Mouse (Mus musculus): Measurements from ENCODE around the gene Gnao1. TPM values are rescaled to one million over a fixed set of nuclear protein-coding genes. Genes with fewer than 3 reads are reported as not detected.
A peak's percentile ranks its signal among the peaks of the same experiment; 100 is the strongest.

The Gnao1 gene
- polyA plus RNA-seq, 1 experiment from 2014 or later: 11.6 TPM

DNA sequence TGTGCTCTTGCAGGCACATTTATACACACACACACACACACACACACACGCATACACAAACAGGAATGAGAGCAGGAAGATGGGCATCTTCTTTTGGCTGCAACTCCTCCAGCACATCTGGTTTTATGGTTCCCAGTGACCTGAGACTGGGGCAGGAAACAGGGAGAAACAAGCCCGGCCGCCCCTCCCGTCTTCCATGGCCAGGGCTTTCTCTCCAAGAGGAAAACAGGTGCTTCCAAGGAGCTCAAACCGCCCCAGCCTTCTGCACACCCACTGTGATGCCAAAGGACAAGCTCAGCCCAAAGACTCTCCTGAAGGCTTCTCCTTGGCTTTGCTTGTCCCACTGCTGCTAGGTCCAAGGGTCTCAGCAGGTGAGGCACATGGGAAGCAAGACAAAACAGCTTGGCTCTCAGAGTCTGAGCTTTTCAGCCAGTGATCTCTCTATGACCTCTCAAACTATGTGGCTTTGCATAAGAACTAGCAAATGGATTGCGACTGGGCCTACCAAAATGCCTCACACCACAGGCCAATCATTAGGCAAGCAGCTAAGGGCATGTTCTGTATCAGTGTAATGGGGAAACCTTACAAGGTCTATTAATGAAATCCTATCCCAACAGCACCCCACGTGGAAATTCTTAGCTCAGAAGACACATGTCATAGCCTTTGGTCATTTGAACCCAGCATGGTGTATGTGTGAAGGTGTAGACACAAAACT is 160.0 kb downstream of the Gnao1 start:
- H3K9me3 ChIP-seq (replicated peaks; ENCODE audit: control insufficient read depth, low read length): no peaks in the 10 kb centered on the region
- 71% methylated on average over 7 of the region's 7 CpGs for WGBS

DNA sequence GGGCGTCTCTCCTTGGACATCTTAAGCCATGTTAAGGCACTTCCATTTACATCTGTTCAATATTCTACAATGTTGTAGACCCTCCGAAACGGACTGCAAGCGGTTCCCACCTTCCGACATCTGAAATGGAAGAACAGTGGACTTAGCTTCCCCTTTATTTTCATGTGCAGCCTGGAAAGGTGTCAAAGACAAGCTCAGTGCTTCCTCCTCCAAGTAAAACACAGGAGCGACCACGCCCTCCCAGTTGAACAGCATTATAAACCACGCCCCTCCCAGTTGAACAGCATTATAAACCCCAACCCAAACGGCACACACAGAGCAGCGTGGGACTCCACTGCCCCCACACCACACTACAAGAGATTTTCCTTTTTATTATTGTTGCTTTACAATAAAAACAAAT is 161.7 kb downstream of the Gnao1 start:
- Histone ChIP-seq H3K4me2 (ENCODE audit: low read depth, low read length) (no peak overlapping the region), H3K9me3 (replicated peaks; ENCODE audit: control insufficient read depth, low read length) (no peaks in the 10 kb centered on the region), H3K27ac (ENCODE audit: low read length) (no peak overlapping the region), H3K4me3 (replicated peaks; ENCODE audit: low read length) (no peak overlapping the region), H3K36me3 (ENCODE audit: control insufficient read depth, insufficient read depth, low read length) (0 out of 2 replicates have a peak, but pooled peaks cover 15% of the 10 kb centered on the region), H3K4me1 (ENCODE audit: control insufficient read depth, insufficient read depth, low read length) (no peaks in the 10 kb centered on the region), H3K9ac (ENCODE audit: low read length) (no peak overlapping the region), H3K27me3 (ENCODE audit: control insufficient read depth, insufficient read depth, low read length) (no peaks in the 10 kb centered on the region)
- ATAC-seq (ENCODE audit: insufficient read depth, low FRiP score): no peak
- WGBS: 84% methylated on average over 10 of the region's 10 CpGs

More for the DNA sequence above, 160.0 kb downstream of the Gnao1 start:
- H3K4me3 ChIP-seq (replicated peaks; ENCODE audit: low read length): no peak overlapping the region
- no peak overlapping the region for H3K9ac ChIP-seq (ENCODE audit: low read length)
- ATAC-seq (ENCODE audit: insufficient read depth, low FRiP score): no peak
- no peaks in the 10 kb centered on the region for H3K27me3 ChIP-seq (ENCODE audit: control insufficient read depth, insufficient read depth, low read length)
- 0 out of 2 replicates have a peak, but pooled peaks cover 15% of the 10 kb centered on the region for H3K36me3 ChIP-seq (ENCODE audit: control insufficient read depth, insufficient read depth, low read length)
- H3K4me1 ChIP-seq (ENCODE audit: control insufficient read depth, insufficient read depth, low read length): no peaks in the 10 kb centered on the region
- H3K27ac ChIP-seq (ENCODE audit: low read length): no peak overlapping the region
- no peak overlapping the region for H3K4me2 ChIP-seq (ENCODE audit: low read depth, low read length)

DNA sequence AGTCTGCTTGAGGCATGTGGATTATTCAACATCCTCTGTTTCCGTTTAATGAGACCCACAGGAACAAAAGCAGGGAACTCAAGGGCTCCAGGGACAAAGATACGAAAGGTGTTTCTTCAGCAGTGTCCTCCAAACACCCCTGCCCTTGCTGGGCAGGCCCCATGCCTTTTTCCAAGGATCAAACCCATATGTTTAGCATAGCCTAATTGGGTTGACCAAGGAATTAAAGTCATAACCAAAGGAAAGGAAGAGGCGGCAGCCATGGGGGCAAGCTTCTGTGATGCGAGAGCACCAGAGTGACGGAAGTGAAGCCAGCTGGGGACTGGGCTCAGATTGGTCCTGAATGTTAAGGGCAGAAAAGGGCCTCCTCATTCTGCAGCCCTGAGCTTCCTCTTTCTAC is 162.4 kb downstream of the Gnao1 start:
- no peak overlapping the region for H3K9ac ChIP-seq (ENCODE audit: low read length)
- no peak overlapping the region for H3K27ac ChIP-seq (ENCODE audit: low read length)
- H3K36me3 ChIP-seq (ENCODE audit: control insufficient read depth, insufficient read depth, low read length): 0 out of 2 replicates have a peak, but pooled peaks cover 15% of the 10 kb centered on the region
- H3K9me3 ChIP-seq (replicated peaks; ENCODE audit: control insufficient read depth, low read length): no peaks in the 10 kb centered on the region
- WGBS: 91% methylated on average over 5 of the region's 5 CpGs
- no peaks in the 10 kb centered on the region for H3K27me3 ChIP-seq (ENCODE audit: control insufficient read depth, insufficient read depth, low read length)
- no peak overlapping the region for H3K4me3 ChIP-seq (replicated peaks; ENCODE audit: low read length)
- H3K4me1 ChIP-seq (ENCODE audit: control insufficient read depth, insufficient read depth, low read length): no peaks in the 10 kb centered on the region
- no peak for ATAC-seq (ENCODE audit: insufficient read depth, low FRiP score)
- H3K4me2 ChIP-seq (ENCODE audit: low read depth, low read length): no peak overlapping the region

DNA sequence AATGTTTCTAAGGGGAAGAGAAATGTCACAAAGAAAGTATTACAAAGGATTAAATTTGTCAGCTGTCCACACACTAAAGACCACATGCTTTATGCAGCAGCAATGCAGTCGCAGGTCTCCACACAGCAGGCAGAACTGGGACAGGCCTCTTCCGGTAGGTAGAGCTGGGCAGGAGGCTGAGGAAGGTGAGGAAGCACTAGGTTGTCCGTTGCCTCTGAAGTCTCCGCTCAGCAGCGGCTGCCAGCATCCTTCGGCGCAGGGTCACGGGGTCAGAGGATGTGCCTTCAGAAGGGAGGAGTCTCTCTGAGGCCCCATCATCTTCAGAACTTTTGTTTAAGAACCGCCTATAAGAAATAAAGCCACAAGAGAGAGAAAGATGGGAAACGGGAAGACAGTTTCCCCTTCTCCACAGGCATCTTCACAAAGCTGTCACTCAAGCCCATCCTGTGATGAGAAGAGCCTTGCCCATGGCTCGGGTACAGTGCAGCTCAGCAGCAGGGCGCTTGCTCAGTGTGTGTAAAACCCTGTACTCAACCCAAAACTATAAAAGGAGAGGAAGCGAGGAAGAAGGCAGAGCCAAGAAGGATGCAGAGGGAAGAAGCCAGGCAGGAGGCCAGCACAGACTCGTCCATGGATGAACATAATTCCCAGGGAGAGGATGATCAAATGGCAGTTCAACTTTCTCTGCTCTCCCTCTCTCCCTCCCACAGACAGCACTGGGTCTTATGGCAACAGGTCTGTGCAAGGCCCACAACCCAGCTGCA is 163.4 kb downstream of the Gnao1 start:
- no peak overlapping the region for H3K27ac ChIP-seq (ENCODE audit: low read length)
- H3K4me1 ChIP-seq (ENCODE audit: control insufficient read depth, insufficient read depth, low read length): no peaks in the 10 kb centered on the region
- H3K4me3 ChIP-seq (replicated peaks; ENCODE audit: low read length): no peak overlapping the region
- no peak overlapping the region for H3K4me2 ChIP-seq (ENCODE audit: low read depth, low read length)
- ATAC-seq (ENCODE audit: insufficient read depth, low FRiP score): no peak
- 77% methylated on average over 14 of the region's 14 CpGs for WGBS
- H3K27me3 ChIP-seq (ENCODE audit: control insufficient read depth, insufficient read depth, low read length): no peaks in the 10 kb centered on the region
- H3K9ac ChIP-seq (ENCODE audit: low read length): no peak overlapping the region
- H3K9me3 ChIP-seq (replicated peaks; ENCODE audit: control insufficient read depth, low read length): no peaks in the 10 kb centered on the region
- peaks cover 21% of the 10 kb centered on the region for H3K36me3 ChIP-seq (ENCODE audit: control insufficient read depth, insufficient read depth, low read length)

DNA sequence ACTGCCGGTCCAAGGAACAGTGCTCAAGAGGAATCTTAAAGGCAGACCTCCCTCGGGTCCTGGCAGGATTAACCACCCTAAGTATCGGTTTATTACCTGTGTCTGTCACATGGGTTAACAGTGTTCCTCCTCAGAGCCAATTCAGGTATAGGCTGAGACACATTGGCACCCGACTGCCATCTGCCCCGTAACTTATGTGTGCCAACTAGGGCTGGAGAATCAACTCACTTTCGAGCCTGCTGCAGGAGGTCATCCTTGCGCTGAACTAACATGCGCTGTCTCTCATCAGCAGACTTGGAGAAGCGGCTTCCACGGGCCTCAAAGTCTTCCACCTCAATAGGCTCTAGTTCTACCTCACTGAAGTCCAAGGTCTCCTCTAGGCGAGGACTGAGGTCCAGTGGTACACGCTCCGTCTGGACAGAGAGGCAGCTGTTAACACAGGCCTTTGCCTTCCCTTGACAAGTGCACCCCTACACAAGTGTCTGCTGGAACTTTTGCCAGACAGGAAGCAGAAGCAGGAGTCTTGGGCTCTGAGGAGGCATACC is 164.1 kb downstream of the Gnao1 start:
- WGBS: 89% methylated on average over 13 of the region's 13 CpGs
- Histone ChIP-seq H3K4me1 (ENCODE audit: control insufficient read depth, insufficient read depth, low read length) (no peaks in the 10 kb centered on the region), H3K9me3 (replicated peaks; ENCODE audit: control insufficient read depth, low read length) (no peaks in the 10 kb centered on the region), H3K9ac (ENCODE audit: low read length) (no peak overlapping the region), H3K27ac (ENCODE audit: low read length) (no peak overlapping the region), H3K4me3 (replicated peaks; ENCODE audit: low read length) (no peak overlapping the region), H3K27me3 (ENCODE audit: control insufficient read depth, insufficient read depth, low read length) (no peaks in the 10 kb centered on the region), H3K4me2 (ENCODE audit: low read depth, low read length) (no peak overlapping the region), H3K36me3 (ENCODE audit: control insufficient read depth, insufficient read depth, low read length) (peaks cover 22% of the 10 kb centered on the region)
- ATAC-seq (ENCODE audit: insufficient read depth, low FRiP score): no peak

DNA sequence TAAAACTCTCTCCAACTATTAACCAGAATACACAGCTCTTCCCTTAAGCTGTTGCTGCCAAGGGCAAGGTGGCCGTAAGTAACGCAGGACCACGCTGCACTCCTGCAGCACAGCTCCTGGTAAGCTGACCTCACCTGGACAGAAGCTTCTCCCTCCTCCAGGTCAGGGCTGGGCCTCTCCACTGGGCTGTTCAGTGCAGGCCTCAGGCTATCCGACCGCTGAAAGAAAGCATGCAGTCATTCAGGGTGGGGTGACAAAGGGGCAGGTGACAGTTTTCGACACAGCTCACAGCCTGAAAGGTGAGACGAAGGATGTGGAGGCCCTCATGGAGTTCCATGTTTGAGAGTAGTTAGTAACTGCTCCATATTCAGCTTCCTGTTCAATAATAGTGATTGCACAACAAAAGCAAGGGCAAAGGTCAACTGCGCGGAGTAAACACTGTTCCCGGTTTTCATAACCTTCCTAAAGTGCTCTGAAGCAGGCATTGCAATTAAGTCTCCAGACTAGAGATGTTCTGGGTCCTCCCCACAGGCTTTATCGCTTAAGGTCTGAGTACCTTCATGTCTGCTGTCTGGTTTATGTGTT is 164.9 kb downstream of the Gnao1 start:
- Histone ChIP-seq H3K9ac (ENCODE audit: low read length) (no peak overlapping the region), H3K36me3 (ENCODE audit: control insufficient read depth, insufficient read depth, low read length) (peaks cover 22% of the 10 kb centered on the region), H3K9me3 (replicated peaks; ENCODE audit: control insufficient read depth, low read length) (no peaks in the 10 kb centered on the region), H3K27me3 (ENCODE audit: control insufficient read depth, insufficient read depth, low read length) (no peaks in the 10 kb centered on the region), H3K27ac (ENCODE audit: low read length) (no peak overlapping the region), H3K4me3 (replicated peaks; ENCODE audit: low read length) (no peak overlapping the region), H3K4me1 (ENCODE audit: control insufficient read depth, insufficient read depth, low read length) (no peaks in the 10 kb centered on the region), H3K4me2 (ENCODE audit: low read depth, low read length) (no peak overlapping the region)
- ATAC-seq (ENCODE audit: insufficient read depth, low FRiP score): peak; percentile 58; the same call in 1 of the 2 replicates
- WGBS: 69% methylated on average over 11 of the region's 11 CpGs

DNA sequence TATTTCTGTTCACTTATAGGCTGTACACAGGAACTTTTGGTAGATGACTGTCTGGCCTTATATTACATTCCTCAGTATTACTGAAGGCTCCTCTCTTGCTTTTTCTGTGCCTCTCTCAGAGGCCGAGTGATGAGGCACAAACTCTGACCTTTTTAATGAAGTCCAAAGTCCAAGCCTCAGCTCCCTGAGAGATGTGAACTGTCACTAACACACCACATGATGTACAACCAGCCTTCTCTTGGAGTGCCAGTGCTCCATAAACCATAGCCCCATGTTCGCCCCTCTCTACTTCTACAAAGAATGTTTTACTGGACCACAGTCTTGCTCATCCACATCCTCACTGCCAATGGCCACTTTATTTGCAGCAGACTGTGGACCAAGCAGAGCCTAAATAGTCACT is 165.6 kb downstream of the Gnao1 start:
- Histone ChIP-seq H3K27ac (ENCODE audit: low read length) (no peak overlapping the region), H3K9me3 (replicated peaks; ENCODE audit: control insufficient read depth, low read length) (no peaks in the 10 kb centered on the region), H3K4me2 (ENCODE audit: low read depth, low read length) (no peak overlapping the region), H3K36me3 (ENCODE audit: control insufficient read depth, insufficient read depth, low read length) (peaks cover 22% of the 10 kb centered on the region), H3K4me1 (ENCODE audit: control insufficient read depth, insufficient read depth, low read length) (no peaks in the 10 kb centered on the region), H3K27me3 (ENCODE audit: control insufficient read depth, insufficient read depth, low read length) (no peaks in the 10 kb centered on the region), H3K4me3 (replicated peaks; ENCODE audit: low read length) (no peak overlapping the region), H3K9ac (ENCODE audit: low read length) (no peak overlapping the region)
- 85% methylated on average over 2 of the region's 2 CpGs for WGBS
- no peak for ATAC-seq (ENCODE audit: insufficient read depth, low FRiP score)

DNA sequence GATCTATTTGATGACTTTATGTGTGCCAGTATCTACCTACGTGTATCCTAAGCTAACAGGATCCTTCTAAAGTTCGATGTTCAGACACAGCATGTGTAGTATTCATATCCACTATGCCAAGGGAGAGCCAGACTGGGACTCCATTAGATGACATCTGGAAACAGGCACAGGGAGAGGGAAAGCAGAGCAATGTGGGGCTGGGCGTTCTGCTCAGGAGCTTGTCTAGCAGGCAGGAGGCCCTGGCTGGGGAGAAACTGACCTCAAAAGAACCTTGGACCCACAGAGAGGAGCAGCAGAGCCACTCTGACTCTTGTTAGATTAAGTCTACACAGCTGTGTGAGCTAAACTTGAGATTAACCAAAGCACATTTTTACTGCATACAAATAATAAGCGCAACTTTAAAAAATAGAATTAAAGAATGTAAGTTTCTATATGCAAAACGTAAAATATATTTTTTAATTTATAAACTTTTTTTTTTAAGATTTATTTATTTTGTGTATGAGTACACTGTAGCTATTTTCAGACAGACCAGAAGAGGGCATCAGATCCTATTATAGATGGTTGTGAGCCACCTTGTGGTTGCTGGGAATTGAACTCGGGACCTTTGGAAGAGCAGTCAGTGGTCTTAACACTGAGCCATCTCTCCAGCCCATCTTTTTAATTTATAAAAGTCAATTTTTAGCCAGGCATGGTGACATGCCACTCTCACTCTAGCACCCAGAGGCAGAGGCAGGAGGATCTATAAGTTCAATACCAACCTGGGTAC is 166.9 kb downstream of the Gnao1 start:
- H3K4me2 ChIP-seq (ENCODE audit: low read depth, low read length): no peak overlapping the region
- H3K36me3 ChIP-seq (ENCODE audit: control insufficient read depth, insufficient read depth, low read length): peaks cover 29% of the 10 kb centered on the region
- ATAC-seq (ENCODE audit: insufficient read depth, low FRiP score): no peak
- 90% methylated on average over 6 of the region's 6 CpGs for WGBS
- no peaks in the 10 kb centered on the region for H3K4me1 ChIP-seq (ENCODE audit: control insufficient read depth, insufficient read depth, low read length)
- H3K27me3 ChIP-seq (ENCODE audit: control insufficient read depth, insufficient read depth, low read length): no peaks in the 10 kb centered on the region
- no peak overlapping the region for H3K9ac ChIP-seq (ENCODE audit: low read length)
- H3K4me3 ChIP-seq (replicated peaks; ENCODE audit: low read length): no peak overlapping the region
- H3K27ac ChIP-seq (ENCODE audit: low read length): no peak overlapping the region
- H3K9me3 ChIP-seq (replicated peaks; ENCODE audit: control insufficient read depth, low read length): no peaks in the 10 kb centered on the region
